Mouse (Mus musculus): ENCODE results near the gene Epha2. TPM values are rescaled to one million over a fixed set of nuclear protein-coding genes. Genes with fewer than 3 reads are reported as not detected.

Epha2 gene
- total and polyA plus RNA-seq, 2 experiments = 7.7 to 12.0 TPM

- Histone ChIP-seq H3K27me3 (ENCODE audit: control insufficient read depth, insufficient read depth, low read length) (no peaks in the 10 kb centered on the region), H3K79me2 (ENCODE audit: control insufficient read depth, insufficient read depth, low read length) (no peaks in the 10 kb centered on the region)
These were observed 64.1 kb downstream of the Epha2 start for GRCm38 (mm10) chr4:141365126-141365525.

GRCm38 (mm10) chr4:141365876-141366275, 64.8 kb downstream of the Epha2 start:
- Histone ChIP-seq H3K27me3 (ENCODE audit: control insufficient read depth, insufficient read depth, low read length) (no peaks in the 10 kb centered on the region), H3K27ac (replicated peaks; ENCODE audit: insufficient read depth, low read depth, low read length) (no peak overlapping the region), H3K36me3 (ENCODE audit: control insufficient read depth, insufficient read depth, low read length) (no peaks in the 10 kb centered on the region), H3K4me3 (ENCODE audit: insufficient read depth, low read depth, low read length) (no peak overlapping the region), H3K9ac (ENCODE audit: low read depth, low read length) (no peak overlapping the region), H3K79me2 (ENCODE audit: control insufficient read depth, insufficient read depth, low read length) (no peaks in the 10 kb centered on the region), H3K4me1 (ENCODE audit: control insufficient read depth, insufficient read depth, low read length) (peaks cover 18% of the 10 kb centered on the region)
- WGBS = 89% methylated on average over 7 of the region's 7 CpGs
- no peak for DNase-seq (ENCODE audit: extremely low read depth, low read depth, low spot score)
- TF ChIP-seq POLR2A (IDR thresholded peaks at IDR 0.05; ENCODE audit: extremely low read depth, insufficient read depth, low read length) (no peak), CTCF (IDR thresholded peaks at IDR 0.05; ENCODE audit: low read depth, low read length) (no peak)

More at GRCm38 (mm10) chr4:141365126-141365525, 64.1 kb downstream of the Epha2 start:
- TF ChIP-seq POLR2A (IDR thresholded peaks at IDR 0.05; ENCODE audit: extremely low read depth, insufficient read depth, low read length) (no peak), CTCF (IDR thresholded peaks at IDR 0.05; ENCODE audit: low read depth, low read length) (no peak)
- no peak for DNase-seq (ENCODE audit: extremely low read depth, low read depth, low spot score)
- H3K36me3 ChIP-seq (ENCODE audit: control insufficient read depth, insufficient read depth, low read length) = no peaks in the 10 kb centered on the region
- H3K4me3 ChIP-seq (ENCODE audit: insufficient read depth, low read depth, low read length) = no peak overlapping the region
- no peak overlapping the region for H3K9ac ChIP-seq (ENCODE audit: low read depth, low read length)
- 77% methylated on average over 8 of the region's 8 CpGs for WGBS
- no peak overlapping the region for H3K27ac ChIP-seq (replicated peaks; ENCODE audit: insufficient read depth, low read depth, low read length)
- H3K4me1 ChIP-seq (ENCODE audit: control insufficient read depth, insufficient read depth, low read length) = peaks cover 18% of the 10 kb centered on the region

- TF ChIP-seq CTCF (IDR thresholded peaks at IDR 0.05; ENCODE audit: low read depth, low read length) = no peak
- TF ChIP-seq POLR2A (IDR thresholded peaks at IDR 0.05; ENCODE audit: extremely low read depth, insufficient read depth, low read length) = 0 out of 2 replicates have a peak, but pooled peaks have one; percentile 11
- no peaks in the 10 kb centered on the region for H3K27me3 ChIP-seq (ENCODE audit: control insufficient read depth, insufficient read depth, low read length)
- H3K4me3 ChIP-seq (ENCODE audit: insufficient read depth, low read depth, low read length) = peak within 1 kb of the TSS; percentile 62
- peaks cover 11% of the 10 kb centered on the region for H3K4me1 ChIP-seq (ENCODE audit: control insufficient read depth, insufficient read depth, low read length)
- 5% methylated on average over 61 of the region's 71 CpGs for WGBS
- DNase-seq (ENCODE audit: extremely low read depth, low read depth, low spot score) = peak; percentile 63
- H3K27ac ChIP-seq (replicated peaks; ENCODE audit: insufficient read depth, low read depth, low read length) = 0 out of 2 replicates have a peak within 1 kb of the TSS, but pooled peaks have one; percentile 13
- no peaks in the 10 kb centered on the region for H3K36me3 ChIP-seq (ENCODE audit: control insufficient read depth, insufficient read depth, low read length)
- peak within 1 kb of the TSS; percentile 92 for H3K9ac ChIP-seq (ENCODE audit: low read depth, low read length)
- no peaks in the 10 kb centered on the region for H3K79me2 ChIP-seq (ENCODE audit: control insufficient read depth, insufficient read depth, low read length)
These were observed 67.2 kb downstream of the Epha2 start, which contains the start of gene Fam131c for GRCm38 (mm10) chr4:141367997-141368791. Fam131c (plus strand) TSS chr4:141368220.

- TF ChIP-seq CTCF (IDR thresholded peaks at IDR 0.05; ENCODE audit: low read depth, low read length) (no peak), POLR2A (IDR thresholded peaks at IDR 0.05; ENCODE audit: extremely low read depth, insufficient read depth, low read length) (no peak)
- peaks cover 2% of the 10 kb centered on the region for H3K4me1 ChIP-seq (ENCODE audit: control insufficient read depth, insufficient read depth, low read length)
- H3K79me2 ChIP-seq (ENCODE audit: control insufficient read depth, insufficient read depth, low read length) = no peaks in the 10 kb centered on the region
- no peaks in the 10 kb centered on the region for H3K27me3 ChIP-seq (ENCODE audit: control insufficient read depth, insufficient read depth, low read length)
- no peak overlapping the region for H3K27ac ChIP-seq (replicated peaks; ENCODE audit: insufficient read depth, low read depth, low read length)
- no peak overlapping the region for H3K4me3 ChIP-seq (ENCODE audit: insufficient read depth, low read depth, low read length)
- H3K9ac ChIP-seq (ENCODE audit: low read depth, low read length) = no peak overlapping the region
- no peak for DNase-seq (ENCODE audit: extremely low read depth, low read depth, low spot score)
- no peaks in the 10 kb centered on the region for H3K36me3 ChIP-seq (ENCODE audit: control insufficient read depth, insufficient read depth, low read length)
- WGBS = 95% methylated on average over 5 of the region's 5 CpGs
These were observed 71.4 kb downstream of the Epha2 start for GRCm38 (mm10) chr4:141372426-141372825.

Other genes starting within 250 kb of the Epha2 start
- 0.67 and 0.74 TPM in 2 replicates for gene Crocc, start 240.7 kb upstream of the Epha2 start, total RNA-seq (2014; rRNA removed)
- gene Crocc, start 240.7 kb upstream of the Epha2 start, polyA plus RNA-seq (2012; rRNA removed) = 0.76 and 1.7 TPM in 2 replicates
- gene Necap2, start 222.9 kb upstream of the Epha2 start, total RNA-seq (2014; rRNA removed) = 5.2 and 8.5 TPM in 2 replicates
- 7.6 and 11.3 TPM in 2 replicates for gene Necap2, start 222.9 kb upstream of the Epha2 start, polyA plus RNA-seq (2012; rRNA removed)
- gene Spata21, start 212.9 kb upstream of the Epha2 start, total RNA-seq (2014; rRNA removed) = not detected in 2 replicates
- gene Spata21, start 212.9 kb upstream of the Epha2 start, polyA plus RNA-seq (2012; rRNA removed) = not detected in 2 replicates
- gene Szrd1, start 161.5 kb upstream of the Epha2 start, total RNA-seq (2014; rRNA removed) = 26.6 and 39.5 TPM in 2 replicates
- 43.6 and 46.8 TPM in 2 replicates for gene Szrd1, start 161.5 kb upstream of the Epha2 start, polyA plus RNA-seq (2012; rRNA removed)
- gene Fbxo42, start 153.3 kb upstream of the Epha2 start, total RNA-seq (2014; rRNA removed) = 2.0 and 2.8 TPM in 2 replicates
- gene Fbxo42, start 153.3 kb upstream of the Epha2 start, polyA plus RNA-seq (2012; rRNA removed) = 4.6 and 6.3 TPM in 2 replicates
- gene Rsg1, start 87.3 kb upstream of the Epha2 start, total RNA-seq (2014; rRNA removed) = 0.40 and 0.55 TPM in 2 replicates
- 0.40 and 0.50 TPM in 2 replicates for gene Rsg1, start 87.3 kb upstream of the Epha2 start, polyA plus RNA-seq (2012; rRNA removed)
- gene Arhgef19, start 61.7 kb upstream of the Epha2 start, total RNA-seq (2014; rRNA removed) = 14.4 and 25.8 TPM in 2 replicates
- gene Arhgef19, start 61.7 kb upstream of the Epha2 start, polyA plus RNA-seq (2012; rRNA removed) = 34.3 and 64.4 TPM in 2 replicates
- gene Fam131c, start 67.0 kb downstream of the Epha2 start, total RNA-seq (2014; rRNA removed) = 0.40 and 0.46 TPM in 2 replicates
- gene Fam131c, start 67.0 kb downstream of the Epha2 start, polyA plus RNA-seq (2012; rRNA removed) = 4.5 and 10.3 TPM in 2 replicates
- not detected in 2 replicates for gene Clcnka, start 97.5 kb downstream of the Epha2 start, total RNA-seq (2014; rRNA removed)
- 0.04 TPM in 1 of 2 replicates, not detected in the other for gene Clcnka, start 97.5 kb downstream of the Epha2 start, polyA plus RNA-seq (2012; rRNA removed)
- gene Clcnkb, start 114.8 kb downstream of the Epha2 start, total RNA-seq (2014; rRNA removed) = not detected in 2 replicates
- gene Clcnkb, start 114.8 kb downstream of the Epha2 start, polyA plus RNA-seq (2012; rRNA removed) = not detected in 2 replicates
- 0.07 and 0.09 TPM in 2 replicates for gene Hspb7, start 119.5 kb downstream of the Epha2 start, total RNA-seq (2014; rRNA removed)
- gene Hspb7, start 119.5 kb downstream of the Epha2 start, polyA plus RNA-seq (2012; rRNA removed) = 0.02 TPM in 1 of 2 replicates, not detected in the other
- not detected in 2 replicates for gene Srarp, start 134.9 kb downstream of the Epha2 start, total RNA-seq (2014; rRNA removed)
- gene Srarp, start 134.9 kb downstream of the Epha2 start, polyA plus RNA-seq (2012; rRNA removed) = not detected in 2 replicates
- gene Zbtb17, start 143.4 kb downstream of the Epha2 start, total RNA-seq (2014; rRNA removed) = 7.3 and 8.5 TPM in 2 replicates
- 12.8 and 16.8 TPM in 2 replicates for gene Zbtb17, start 143.4 kb downstream of the Epha2 start, polyA plus RNA-seq (2012; rRNA removed)
- 8.1 and 9.1 TPM in 2 replicates for gene Spen, start 237.4 kb downstream of the Epha2 start, total RNA-seq (2014; rRNA removed)
- gene Spen, start 237.4 kb downstream of the Epha2 start, polyA plus RNA-seq (2012; rRNA removed) = 5.9 and 7.5 TPM in 2 replicates